Mouse (Mus musculus) kidney, adult 2 months (tissue): ENCODE data around the gene Rps6. TPM values are rescaled to one million over a fixed set of nuclear protein-coding genes. Genes with fewer than 3 reads are reported as not detected.
A peak's percentile ranks its signal among the peaks of the same experiment; 100 is the strongest.

Experiments
- DNase-seq: peaks from one replicate; pipeline ENCODE4 v3.0.0; 2021
- H3K27ac ChIP-seq: fragments of 200-500 bp; 2 replicates; pipeline ENCODE4 v1.5.1; 2012; ENCODE audit warnings: low read depth, low read length, control low read depth, inconsistent platforms; ENCODE audit not compliant: insufficient read depth
- H3K27me3 ChIP-seq: fragments of 200-500 bp; replicated peaks from 2 replicates; pipeline ENCODE4 v1.6.1; 2012; ENCODE audit warnings: mild to moderate bottlenecking, moderate library complexity, low read length, inconsistent platforms; ENCODE audit not compliant: control insufficient read depth, insufficient read depth
- H3K36me3 ChIP-seq: fragments of 200-500 bp; 2 replicates; pipeline ENCODE4 v1.6.1; 2012; ENCODE audit warnings: mild to moderate bottlenecking, moderate library complexity, low read length, inconsistent platforms; ENCODE audit not compliant: control insufficient read depth, insufficient read depth
- H3K4me1 ChIP-seq: fragments of 200-500 bp; 2 replicates; pipeline ENCODE4 v1.6.1; 2011; ENCODE audit warnings: low read length; ENCODE audit not compliant: control insufficient read depth, insufficient read depth
- H3K4me3 ChIP-seq: fragments of 200-500 bp; 2 replicates; pipeline ENCODE4 v1.5.1; 2011; ENCODE audit warnings: mild to moderate bottlenecking, low read depth, low read length, control low read depth; ENCODE audit not compliant: insufficient read depth
- CTCF ChIP-seq: fragments of 200-500 bp; conservative IDR thresholded peaks from 2 replicates; pipeline ENCODE4 v1.5.1; 2011; ENCODE audit warnings: low read depth, mild to moderate bottlenecking, control low read depth, low read length, moderate library complexity, mixed read lengths; ENCODE audit not compliant: insufficient read depth, insufficient read length
- POLR2A ChIP-seq: fragments of 200-500 bp; IDR thresholded peaks from one replicate; pipeline ENCODE4 v1.6.1; 2011; ENCODE audit warnings: low read depth, low read length, control low read depth
- WGBS: fragments of 180-500 bp; shearing (Covaris S2); methylation state at CpG from one replicate; pipeline ENCODE4 v1.1.7; 2018; 5-methylcytosine and 5-hydroxymethylcytosine counted together
- polyA plus RNA-seq: library from polyadenylated mRNA; depleted of rRNA; stranded (reverse); fragments of >200 nt; gene quantifications from 2 replicates; pipeline ENCODE4 v1.2.3, GENCODE M21; 2012; rRNA removed

Gene Rps6
- polyA plus RNA-seq, 1 experiment, result 521 TPM

DNA sequence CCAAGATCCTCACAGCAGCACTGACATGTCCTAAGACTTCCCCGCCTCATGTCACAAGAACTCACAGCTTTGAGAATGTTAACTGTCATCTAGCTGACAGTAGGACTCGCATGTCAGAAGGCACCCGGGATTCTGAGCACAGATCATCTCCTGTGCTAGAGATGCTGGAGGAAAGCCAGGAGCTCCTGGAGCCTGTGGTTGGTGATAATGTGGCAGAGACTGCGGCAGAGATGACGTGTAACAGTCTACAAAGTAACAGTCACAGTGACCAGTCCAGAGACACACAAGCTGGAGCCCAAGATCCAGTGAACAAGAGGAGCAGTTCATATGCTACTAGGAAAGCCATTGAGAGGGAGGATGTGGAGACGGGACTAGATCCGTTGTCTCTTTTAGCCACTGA is 32.1 kb downstream of the Rps6 start:
- TF ChIP-seq POLR2A (no peak), CTCF (no peak)
- Histone ChIP-seq H3K4me3 (no peak overlapping the region), H3K36me3 (peaks cover 4% of the 10 kb centered on the region), H3K4me1 (no peaks in the 10 kb centered on the region), H3K27me3 (no peaks in the 10 kb centered on the region), H3K27ac (no peak overlapping the region)
- no peak for DNase-seq
- WGBS, result 92% methylated on average over 7 of the region's 7 CpGs

- H3K36me3 ChIP-seq, result peaks cover 3% of the 10 kb centered on the region
- DNase-seq, result peak; percentile 50
Measured at GRCm38 (mm10) chr4:86823169-86823568, 34.0 kb downstream of the Rps6 start.

GRCm38 (mm10) chr4:86814850-86815249 is 42.4 kb downstream of the Rps6 start:
- Histone ChIP-seq H3K27me3 (no peaks in the 10 kb centered on the region), H3K36me3 (no peaks in the 10 kb centered on the region), H3K27ac (no peak overlapping the region), H3K4me1 (no peaks in the 10 kb centered on the region), H3K4me3 (no peak overlapping the region)
- WGBS, result 88% methylated on average over 3 of the region's 3 CpGs
- no peak for DNase-seq
- TF ChIP-seq CTCF (no peak), POLR2A (no peak)

More at GRCm38 (mm10) chr4:86823169-86823568, 34.0 kb downstream of the Rps6 start:
- Histone ChIP-seq H3K4me1 (no peaks in the 10 kb centered on the region), H3K27me3 (no peaks in the 10 kb centered on the region), H3K27ac (no peak overlapping the region), H3K4me3 (no peak overlapping the region)
- TF ChIP-seq POLR2A (no peak), CTCF (peak; percentile 51)
- WGBS, result 74% methylated on average over 2 of the region's 2 CpGs

DNA sequence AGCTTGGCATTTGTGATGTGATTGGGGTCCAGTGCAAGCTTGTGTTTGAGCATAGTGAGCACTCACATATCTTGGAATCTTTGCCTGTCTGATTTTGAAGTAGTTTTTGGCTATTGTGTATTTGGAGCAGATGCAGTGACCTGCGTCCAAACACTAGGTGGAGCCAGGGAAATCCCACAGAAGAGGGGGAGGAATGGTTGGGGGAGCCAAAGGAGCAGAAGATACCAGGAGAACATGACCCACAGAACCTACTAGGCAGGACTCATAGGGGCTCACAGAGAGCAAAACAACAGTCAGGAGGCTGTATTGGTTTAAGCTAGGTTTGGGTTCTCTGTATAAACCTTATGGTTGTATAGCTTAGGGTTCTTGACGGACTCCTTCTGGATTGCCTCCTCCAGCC is 46.6 kb downstream of the Rps6 start:
- Histone ChIP-seq H3K4me1 (no peaks in the 10 kb centered on the region), H3K4me3 (no peak overlapping the region), H3K36me3 (no peaks in the 10 kb centered on the region), H3K27ac (no peak overlapping the region), H3K27me3 (no peaks in the 10 kb centered on the region)
- TF ChIP-seq CTCF, result peak; percentile 50
- TF ChIP-seq POLR2A, result no peak
- peak; percentile 2 for DNase-seq
- 59% methylated on average over 2 of the region's 2 CpGs for WGBS

Other genes starting within 250 kb of the Rps6 start
- gene Haus6, start 245.4 kb downstream of the Rps6 start, polyA plus RNA-seq, result 2.8 and 3.2 TPM in 2 replicates
- gene Plin2, start 187.4 kb downstream of the Rps6 start, polyA plus RNA-seq, result 143 and 152 TPM in 2 replicates
- gene Dennd4c, start 108.9 kb downstream of the Rps6 start, polyA plus RNA-seq, result 4.7 and 5.6 TPM in 2 replicates
- gene Acer2, start 17.0 kb upstream of the Rps6 start, polyA plus RNA-seq, result 28.0 and 35.0 TPM in 2 replicates